Mouse (Mus musculus) left cerebral cortex, postnatal 4 days (tissue): ENCODE results near the gene Sec1. TPM values are rescaled to one million over a fixed set of nuclear protein-coding genes. Genes with fewer than 3 reads are reported as not detected.

Experiments
- DNase-seq: peaks from one replicate; pipeline ENCODE4 v3.0.0-alpha.2; 2022
- intact Hi-C: fragments of 180-260 bp; cut with DNase I; formaldehyde crosslinking; loops from one replicate; pipeline ENCODE4 v1.15.1; 2025
- total RNA-seq, 2 experiments: library from RNA; stranded (reverse); gene quantifications; 2 replicates each; pipeline ENCODE4 v1.2.3; 2021

Sec1 gene
- total RNA-seq, 2 experiments from 2014 or later = 0.18 to 0.20 TPM

GRCm38 (mm10) chr7:45644872-45645590, 49.2 kb downstream of the Sec1 start:
- intact Hi-C loops = loop anchor here (5.0 kb wide), 1 partner anchor 57 kb away; no protein-coding TSS in a partner anchor
- no peak for DNase-seq

GRCm38 (mm10) chr7:45644183-45644582, 50.0 kb downstream of the Sec1 start:
- DNase-seq = peak; percentile 68
- intact Hi-C loops = loop anchor here (5.0 kb wide), 1 partner anchor 58 kb away; no protein-coding TSS in a partner anchor

GRCm38 (mm10) chr7:45643441-45644178, 50.6 kb downstream of the Sec1 start:
- intact Hi-C loops = loop anchor here (5.0 kb wide), 1 partner anchor 59 kb away; no protein-coding TSS in a partner anchor

GRCm38 (mm10) chr7:45642503-45643255, 51.5 kb downstream of the Sec1 start:
- intact Hi-C loops = loop anchor here (5.0 kb wide), 1 partner anchor 60 kb away; no protein-coding TSS in a partner anchor
- no peak for DNase-seq

More at GRCm38 (mm10) chr7:45643441-45644178, 50.6 kb downstream of the Sec1 start:
- peak; percentile 99 for DNase-seq

- DNase-seq = peak; percentile 70
- intact Hi-C loops = loop anchor here (5.0 kb wide), 1 partner anchor 60 kb away; no protein-coding TSS in a partner anchor
Measured at GRCm38 (mm10) chr7:45642083-45642482, 52.1 kb downstream of the Sec1 start.

- peak; percentile 81 for DNase-seq
Measured at GRCm38 (mm10) chr7:45641391-45642040, 52.7 kb downstream of the Sec1 start.

GRCm38 (mm10) chr7:45640191-45640957, 53.8 kb downstream of the Sec1 start:
- intact Hi-C loops = loop anchor here (5.0 kb wide), 1 partner anchor 62 kb away; no protein-coding TSS in a partner anchor
- no peak for DNase-seq

More at GRCm38 (mm10) chr7:45641391-45642040, 52.7 kb downstream of the Sec1 start:
- intact Hi-C loops = loop anchor here (5.0 kb wide), 1 partner anchor 61 kb away; no protein-coding TSS in a partner anchor

- intact Hi-C loops = loop anchor here (5.0 kb wide), 1 partner anchor 63 kb away; no protein-coding TSS in a partner anchor
- DNase-seq = no peak
Measured at GRCm38 (mm10) chr7:45639561-45640027, 54.6 kb downstream of the Sec1 start, which contains the start of gene Mamstr. Mamstr (plus strand) TSS chr7:45639977.

GRCm38 (mm10) chr7:45638623-45639401, 55.4 kb downstream of the Sec1 start:
- intact Hi-C loops = no loop called here
- DNase-seq = peak; percentile 98

GRCm38 (mm10) chr7:45637710-45638109, 56.5 kb downstream of the Sec1 start:
- DNase-seq = no peak
- intact Hi-C loops = no loop called here

- no peak for DNase-seq
- intact Hi-C loops = no loop called here
Measured at GRCm38 (mm10) chr7:45635711-45636688, 58.2 kb downstream of the Sec1 start.

- DNase-seq = no peak
- intact Hi-C loops = no loop called here
Measured at GRCm38 (mm10) chr7:45634946-45635681, 59.1 kb downstream of the Sec1 start.

GRCm38 (mm10) chr7:45632499-45632898, 61.7 kb downstream of the Sec1 start:
- intact Hi-C loops = no loop called here
- DNase-seq = peak; percentile 56

GRCm38 (mm10) chr7:45630064-45630907, 63.9 kb downstream of the Sec1 start:
- no peak for DNase-seq
- intact Hi-C loops = no loop called here
